Mouse (Mus musculus): ENCODE data around the gene Sec24a. TPM values are rescaled to one million over a fixed set of nuclear protein-coding genes. Genes with fewer than 3 reads are reported as not detected.

Sec24a gene
- polyA plus RNA-seq, 1 experiment from 2014 or later, result 7.5 TPM

DNA sequence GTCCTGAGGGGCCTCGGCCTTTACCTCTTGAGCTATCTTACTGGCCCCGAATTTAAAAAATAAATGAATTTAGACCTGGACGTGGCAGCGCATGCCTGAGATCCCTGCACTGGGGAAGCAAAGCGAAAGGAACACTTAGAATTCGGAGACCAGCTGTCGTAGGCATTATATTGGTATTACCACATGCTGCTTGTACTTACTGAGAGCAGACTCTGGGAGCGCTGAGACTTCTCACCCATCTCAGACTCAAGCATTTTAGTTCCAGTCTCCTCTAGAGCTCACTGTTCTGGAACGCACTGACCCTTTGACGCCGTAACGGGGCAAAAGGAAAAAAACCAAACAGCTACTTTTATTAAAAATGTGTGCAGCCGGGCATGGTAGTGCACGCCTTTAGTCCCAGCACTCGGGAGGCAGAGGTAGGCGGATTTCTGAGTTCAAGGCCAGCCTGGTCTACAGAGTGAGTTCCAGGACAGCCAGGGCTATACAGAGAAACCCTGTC, 101.5 kb downstream of the Sec24a start:
- Histone ChIP-seq H3K27me3 (replicated peaks; ENCODE audit: control insufficient read depth, insufficient read depth, low read length) (no peaks in the 10 kb centered on the region), H3K9me3 (replicated peaks; ENCODE audit: control insufficient read depth, low read length) (no peaks in the 10 kb centered on the region), H3K9ac (ENCODE audit: low read length) (no peak overlapping the region), H3K4me1 (ENCODE audit: control insufficient read depth, insufficient read depth, low read length) (no peaks in the 10 kb centered on the region), H3K36me3 (ENCODE audit: control insufficient read depth, insufficient read depth, low read length) (no peaks in the 10 kb centered on the region), H3K4me2 (ENCODE audit: low read length) (no peak overlapping the region), H3K27ac (ENCODE audit: low read depth, low read length) (no peak overlapping the region), H3K4me3 (ENCODE audit: low read depth, low read length) (no peak overlapping the region)
- DNase-seq (ENCODE audit: low spot score), result no peak
- 85% methylated on average over 16 of the region's 16 CpGs for WGBS
- ATAC-seq, result no peak

DNA sequence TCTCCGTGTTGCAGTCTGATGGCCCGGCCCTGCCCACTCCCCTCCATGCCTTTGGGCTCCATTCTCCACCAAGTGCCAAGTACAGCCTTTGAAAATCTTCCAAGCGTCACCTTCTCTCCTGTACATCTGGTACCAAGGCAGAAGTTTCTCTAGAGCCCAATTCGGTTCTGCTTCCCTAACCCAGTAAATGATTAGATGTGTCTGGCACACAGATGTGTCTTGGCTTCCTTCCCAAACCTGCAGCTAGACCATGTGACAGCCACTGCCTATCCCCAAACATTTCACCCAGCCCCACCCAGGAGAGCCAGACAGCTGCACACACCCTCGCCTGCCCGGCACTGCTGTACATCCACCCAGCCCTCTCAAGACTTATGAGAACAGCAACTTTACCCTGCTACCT, 104.7 kb downstream of the Sec24a start:
- 67% methylated on average over 6 of the region's 6 CpGs for WGBS
- no peaks in the 10 kb centered on the region for H3K4me1 ChIP-seq (ENCODE audit: control insufficient read depth, insufficient read depth, low read length)
- H3K4me3 ChIP-seq (ENCODE audit: low read depth, low read length), result no peak overlapping the region
- ATAC-seq, result no peak
- no peak overlapping the region for H3K4me2 ChIP-seq (ENCODE audit: low read length)
- no peak for DNase-seq (ENCODE audit: low spot score)
- no peaks in the 10 kb centered on the region for H3K27me3 ChIP-seq (replicated peaks; ENCODE audit: control insufficient read depth, insufficient read depth, low read length)
- no peaks in the 10 kb centered on the region for H3K9me3 ChIP-seq (replicated peaks; ENCODE audit: control insufficient read depth, low read length)
- no peak overlapping the region for H3K27ac ChIP-seq (ENCODE audit: low read depth, low read length)
- H3K36me3 ChIP-seq (ENCODE audit: control insufficient read depth, insufficient read depth, low read length), result no peaks in the 10 kb centered on the region
- no peak overlapping the region for H3K9ac ChIP-seq (ENCODE audit: low read length)

DNA sequence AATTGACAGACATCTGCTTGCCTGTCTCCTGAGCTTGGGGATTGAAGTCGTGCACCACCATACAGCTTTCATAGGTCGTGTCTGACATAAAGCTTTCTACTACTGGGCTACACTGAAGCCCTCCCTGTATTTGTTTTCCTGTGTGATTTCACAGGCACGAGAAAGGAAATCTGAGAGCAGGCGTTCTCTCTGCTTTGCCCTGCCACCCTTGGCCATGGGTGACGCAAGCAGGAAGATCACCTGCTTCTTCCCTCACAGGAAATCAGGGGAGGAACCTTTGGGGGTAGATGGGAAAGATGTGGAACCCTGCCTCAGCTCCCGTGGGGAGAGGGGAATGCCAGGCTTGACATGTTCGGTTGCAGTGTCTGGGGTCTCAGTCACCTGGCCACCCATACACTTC, 105.1 kb downstream of the Sec24a start:
- Histone ChIP-seq H3K9ac (ENCODE audit: low read length) (no peak overlapping the region), H3K4me1 (ENCODE audit: control insufficient read depth, insufficient read depth, low read length) (no peaks in the 10 kb centered on the region), H3K4me2 (ENCODE audit: low read length) (no peak overlapping the region), H3K27ac (ENCODE audit: low read depth, low read length) (no peak overlapping the region), H3K27me3 (replicated peaks; ENCODE audit: control insufficient read depth, insufficient read depth, low read length) (no peaks in the 10 kb centered on the region), H3K4me3 (ENCODE audit: low read depth, low read length) (no peak overlapping the region), H3K36me3 (ENCODE audit: control insufficient read depth, insufficient read depth, low read length) (no peaks in the 10 kb centered on the region), H3K9me3 (replicated peaks; ENCODE audit: control insufficient read depth, low read length) (no peaks in the 10 kb centered on the region)
- DNase-seq (ENCODE audit: low spot score) (no peak), ATAC-seq (no peak)
- 78% methylated on average over 7 of the region's 7 CpGs for WGBS

DNA sequence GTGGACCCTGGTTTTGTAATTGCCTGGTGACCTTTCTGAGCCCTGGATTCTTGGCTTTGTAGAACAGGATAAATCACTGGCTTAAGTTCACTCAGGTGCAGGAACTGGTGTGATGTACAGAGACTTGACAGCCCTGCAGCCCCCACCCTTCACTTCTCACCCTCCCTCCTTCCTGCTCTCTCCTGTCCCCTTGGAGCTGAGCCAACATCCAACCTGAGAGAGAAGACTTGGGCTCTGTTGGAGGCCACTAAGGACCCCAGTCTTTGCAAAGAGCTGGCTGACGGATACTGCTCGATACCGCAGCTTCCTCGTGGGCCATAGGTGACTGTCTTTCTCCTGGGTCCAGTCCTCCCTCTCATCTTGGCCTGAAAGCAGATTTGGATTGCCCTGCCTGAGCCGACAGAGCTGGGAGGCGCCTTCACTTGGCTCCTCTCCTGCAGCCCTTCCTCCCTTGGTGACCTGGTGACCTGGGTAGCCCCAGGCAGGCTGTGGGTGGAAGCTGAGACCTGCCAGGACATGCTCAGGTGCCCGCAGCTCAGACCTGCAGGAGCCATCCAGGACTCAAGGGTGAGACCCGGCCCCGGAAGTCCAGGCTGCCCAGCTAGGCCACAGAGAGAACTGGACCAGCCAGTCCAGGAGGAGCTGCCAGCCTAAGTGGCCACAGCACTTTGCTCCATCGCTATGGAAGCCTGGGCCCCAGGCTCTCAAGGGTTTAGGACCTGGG, 106.5 kb downstream of the Sec24a start:
- no peaks in the 10 kb centered on the region for H3K36me3 ChIP-seq (ENCODE audit: control insufficient read depth, insufficient read depth, low read length)
- no peak overlapping the region for H3K27ac ChIP-seq (ENCODE audit: low read depth, low read length)
- no peaks in the 10 kb centered on the region for H3K9me3 ChIP-seq (replicated peaks; ENCODE audit: control insufficient read depth, low read length)
- WGBS, result 84% methylated on average over 10 of the region's 10 CpGs
- no peak overlapping the region for H3K4me2 ChIP-seq (ENCODE audit: low read length)
- H3K9ac ChIP-seq (ENCODE audit: low read length), result no peak overlapping the region
- ATAC-seq (no peak), DNase-seq (ENCODE audit: low spot score) (no peak)
- H3K4me3 ChIP-seq (ENCODE audit: low read depth, low read length), result no peak overlapping the region
- no peaks in the 10 kb centered on the region for H3K4me1 ChIP-seq (ENCODE audit: control insufficient read depth, insufficient read depth, low read length)
- no peaks in the 10 kb centered on the region for H3K27me3 ChIP-seq (replicated peaks; ENCODE audit: control insufficient read depth, insufficient read depth, low read length)

DNA sequence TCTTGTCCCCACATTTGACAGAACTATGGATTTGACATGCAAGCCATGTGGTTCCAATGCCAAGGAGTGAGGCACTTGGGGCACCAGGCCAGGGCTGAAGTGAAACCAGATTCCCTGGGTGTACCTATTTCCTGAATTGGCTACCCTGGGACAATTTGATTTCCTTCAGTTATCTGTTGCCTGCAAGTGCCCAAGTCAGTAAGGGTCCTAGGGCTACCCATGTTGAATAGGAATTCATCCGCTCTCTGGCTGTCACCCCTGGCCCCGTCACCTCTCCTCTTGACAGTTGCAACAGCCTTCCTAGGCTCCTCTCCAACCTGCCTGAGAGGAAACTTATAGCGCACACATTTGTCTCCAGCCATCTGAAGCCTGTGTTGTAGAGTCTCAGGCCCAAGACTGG, 108.5 kb downstream of the Sec24a start:
- DNase-seq (ENCODE audit: low spot score) (no peak), ATAC-seq (no peak)
- WGBS, result 87% methylated on average over 3 of the region's 3 CpGs
- no peak overlapping the region for H3K9ac ChIP-seq (ENCODE audit: low read length)
- H3K9me3 ChIP-seq (replicated peaks; ENCODE audit: control insufficient read depth, low read length), result no peaks in the 10 kb centered on the region
- H3K4me1 ChIP-seq (ENCODE audit: control insufficient read depth, insufficient read depth, low read length), result peaks cover 3% of the 10 kb centered on the region; the same call in 1 of the 2 replicates
- peaks cover 10% of the 10 kb centered on the region for H3K27me3 ChIP-seq (replicated peaks; ENCODE audit: control insufficient read depth, insufficient read depth, low read length)
- no peak overlapping the region for H3K4me2 ChIP-seq (ENCODE audit: low read length)
- no peak overlapping the region for H3K27ac ChIP-seq (ENCODE audit: low read depth, low read length)
- no peak overlapping the region for H3K4me3 ChIP-seq (ENCODE audit: low read depth, low read length)
- no peaks in the 10 kb centered on the region for H3K36me3 ChIP-seq (ENCODE audit: control insufficient read depth, insufficient read depth, low read length)

DNA sequence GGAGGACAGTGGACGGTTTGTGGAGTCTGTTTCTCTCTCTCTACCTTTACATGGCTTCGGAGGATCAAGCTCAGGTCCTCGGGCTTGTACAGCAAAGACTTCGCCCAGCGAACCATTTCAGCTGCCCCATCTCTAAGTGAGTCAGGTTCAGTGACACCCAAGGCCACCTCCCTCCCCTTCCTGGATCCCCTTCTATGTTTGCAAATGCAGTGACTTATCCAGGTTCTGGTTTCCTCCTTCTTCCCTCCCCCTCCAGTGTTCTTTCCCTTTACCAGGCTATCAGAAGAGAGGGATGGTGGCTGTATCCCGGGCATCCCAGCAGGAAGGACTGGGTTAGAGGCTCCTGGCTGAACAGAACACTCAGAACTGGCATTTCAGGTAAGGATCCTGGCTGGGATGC, 109.7 kb downstream of the Sec24a start:
- Histone ChIP-seq H3K9me3 (replicated peaks; ENCODE audit: control insufficient read depth, low read length) (no peaks in the 10 kb centered on the region), H3K27me3 (replicated peaks; ENCODE audit: control insufficient read depth, insufficient read depth, low read length) (peaks cover 13% of the 10 kb centered on the region), H3K27ac (ENCODE audit: low read depth, low read length) (no peak overlapping the region), H3K4me1 (ENCODE audit: control insufficient read depth, insufficient read depth, low read length) (peaks cover 3% of the 10 kb centered on the region; the same call in 1 of the 2 replicates), H3K9ac (ENCODE audit: low read length) (no peak overlapping the region), H3K4me3 (ENCODE audit: low read depth, low read length) (no peak overlapping the region), H3K4me2 (ENCODE audit: low read length) (no peak overlapping the region), H3K36me3 (ENCODE audit: control insufficient read depth, insufficient read depth, low read length) (no peaks in the 10 kb centered on the region)
- no peak for ATAC-seq
- WGBS, result 87% methylated on average over 6 of the region's 6 CpGs
- DNase-seq (ENCODE audit: low spot score), result no peak

DNA sequence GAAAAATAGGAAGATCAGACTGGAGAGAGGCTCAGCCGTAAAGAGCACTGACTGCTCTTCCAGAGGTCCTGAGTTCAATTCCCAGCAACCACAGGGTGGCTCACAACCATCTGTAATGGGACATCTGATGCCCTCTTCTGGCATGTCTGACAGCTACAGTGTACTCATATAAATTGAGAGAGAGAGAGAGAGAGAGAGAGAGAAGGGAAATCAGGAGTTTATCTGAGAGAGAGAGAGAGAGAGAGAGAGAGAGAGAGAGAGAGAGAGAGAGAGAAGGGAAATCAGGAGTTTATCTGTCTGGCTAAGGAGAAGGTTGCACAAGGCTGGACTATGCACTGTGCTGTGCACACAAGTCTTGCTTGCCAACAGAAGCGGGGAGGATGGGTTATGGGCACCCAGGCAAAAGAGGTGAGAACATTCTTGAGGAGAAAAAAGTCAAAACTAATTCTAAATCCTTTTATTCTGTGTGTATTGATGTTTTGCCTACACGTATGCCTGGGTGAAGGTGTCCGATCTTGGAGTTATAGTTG, 110.5 kb downstream of the Sec24a start:
- Histone ChIP-seq H3K9me3 (replicated peaks; ENCODE audit: control insufficient read depth, low read length) (no peaks in the 10 kb centered on the region), H3K4me2 (ENCODE audit: low read length) (no peak overlapping the region), H3K4me1 (ENCODE audit: control insufficient read depth, insufficient read depth, low read length) (peaks cover 3% of the 10 kb centered on the region; the same call in 1 of the 2 replicates), H3K4me3 (ENCODE audit: low read depth, low read length) (no peak overlapping the region), H3K36me3 (ENCODE audit: control insufficient read depth, insufficient read depth, low read length) (no peaks in the 10 kb centered on the region), H3K9ac (ENCODE audit: low read length) (no peak overlapping the region), H3K27me3 (replicated peaks; ENCODE audit: control insufficient read depth, insufficient read depth, low read length) (peaks cover 13% of the 10 kb centered on the region), H3K27ac (ENCODE audit: low read depth, low read length) (no peak overlapping the region)
- WGBS, result 92% methylated on average over 4 of the region's 4 CpGs
- DNase-seq (ENCODE audit: low spot score) (no peak), ATAC-seq (no peak)

DNA sequence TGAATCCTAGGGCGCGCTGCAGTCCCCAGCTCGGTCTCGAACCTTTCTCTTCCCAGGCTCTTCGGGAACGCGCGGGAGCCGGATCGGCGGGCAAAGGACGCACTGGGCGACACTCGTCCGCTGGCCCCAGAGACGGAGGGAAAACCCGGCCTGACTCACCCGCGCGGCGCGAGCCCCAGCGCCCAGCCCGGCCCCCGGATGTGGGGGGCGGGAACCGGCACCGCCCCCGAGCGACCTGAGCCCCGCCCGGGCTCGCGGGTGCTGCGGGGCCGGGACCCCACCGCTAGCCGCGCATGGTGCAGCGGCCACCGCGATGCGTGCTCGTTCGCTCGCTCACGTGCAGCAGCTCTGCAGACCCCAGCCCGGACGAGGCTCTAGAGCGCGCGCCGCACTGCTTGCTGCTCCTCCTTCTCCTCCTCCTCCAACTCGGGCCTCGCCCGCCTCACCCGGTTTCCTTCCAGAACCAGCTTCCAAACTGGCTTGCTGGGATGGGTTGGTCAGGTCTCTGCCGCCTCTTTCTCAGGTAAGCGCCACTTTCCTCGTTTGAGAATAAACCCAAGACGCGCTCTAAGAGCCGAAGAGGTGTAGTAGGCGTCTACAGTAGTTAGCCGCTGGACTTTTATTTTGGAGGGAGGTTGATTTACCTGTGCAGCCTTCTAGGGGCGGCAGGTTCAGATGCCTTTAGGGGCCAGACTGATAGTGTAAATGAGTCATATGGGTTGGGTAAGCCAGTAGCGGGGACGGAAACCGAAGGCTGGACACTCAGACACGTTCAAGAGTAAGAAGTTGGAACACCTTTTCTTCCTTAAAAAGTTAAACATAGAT, 112.5 kb downstream of the Sec24a start, which contains the start of the genes N4bp3 and D930048N14Rik:
N4bp3 (minus strand) TSS at position 152 of the 825 bp plus-strand sequence.
D930048N14Rik (plus strand) TSS at position 264 of the 825 bp plus-strand sequence.
- Histone ChIP-seq H3K4me2 (ENCODE audit: low read length) (peak within 1 kb of the TSS; percentile 93), H3K9ac (ENCODE audit: low read length) (peak within 1 kb of the TSS; percentile 67), H3K27ac (ENCODE audit: low read depth, low read length) (no peak within 1 kb of the TSS), H3K9me3 (replicated peaks; ENCODE audit: control insufficient read depth, low read length) (no peaks in the 10 kb centered on the region), H3K27me3 (replicated peaks; ENCODE audit: control insufficient read depth, insufficient read depth, low read length) (peaks cover 13% of the 10 kb centered on the region), H3K36me3 (ENCODE audit: control insufficient read depth, insufficient read depth, low read length) (no peaks in the 10 kb centered on the region), H3K4me3 (ENCODE audit: low read depth, low read length) (peak within 1 kb of the TSS; percentile 54), H3K4me1 (ENCODE audit: control insufficient read depth, insufficient read depth, low read length) (peaks cover 3% of the 10 kb centered on the region; the same call in 1 of the 2 replicates)
- 1% methylated on average over 63 of the region's 70 CpGs for WGBS
- DNase-seq (ENCODE audit: low spot score), result peak; percentile 67
- peak; percentile 74 for ATAC-seq
